Mouse (Mus musculus): ENCODE measurements around the gene Ank2.

GRCm38 (mm10) chr3:127137508-127137907 is 361.6 kb downstream of the Ank2 start:
- no peak for TF ChIP-seq CTCF (IDR thresholded peaks at IDR 0.05)
- no peak for TF ChIP-seq EP300 (IDR thresholded peaks at IDR 0.05)

All from lung, postnatal 0 days (tissue).